In the genomic region with DNA sequence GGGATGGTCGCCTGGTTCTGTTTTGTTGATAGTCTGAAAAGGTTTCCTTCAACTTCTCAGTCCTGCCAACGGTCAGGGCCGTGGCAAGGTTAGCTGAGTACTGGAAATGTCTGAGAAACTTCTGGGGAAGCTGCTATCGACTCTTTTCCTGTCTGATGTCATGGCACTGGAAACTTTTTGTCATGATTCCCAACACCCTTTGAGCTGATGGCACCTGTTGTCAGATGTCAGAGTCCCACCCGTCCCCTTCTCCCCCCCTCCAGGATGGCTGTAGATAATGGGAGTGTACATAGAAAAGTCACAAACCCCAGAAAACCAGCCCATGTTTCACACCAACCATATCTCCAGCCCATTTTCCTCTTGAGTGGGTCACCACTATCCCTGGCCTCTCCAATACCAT, we compare ENCODE assay signal across 24 mouse cellular contexts.
"Had no signal": no experiment of that assay in that cellular context is flagged by ENCODE, and none has a peak within 500 bp of the region (broad histone marks: within the 10 kb centered on the region; RNA-seq: fewer than 3 reads in every experiment).

No protein-coding gene starts in this region.

- H3K4me2 ChIP-seq: hindbrain, embryonic 12.5 days; hindbrain, embryonic 14.5 days; intestine, embryonic 15.5 days; limb, embryonic 12.5 days; liver, embryonic 11.5 days; liver, embryonic 13.5 days; liver, embryonic 15.5 days had no signal

- H3K4me3 ChIP-seq: heart, embryonic 10.5 days; hindbrain, embryonic 10.5 days; hindbrain, embryonic 12.5 days; intestine, embryonic 15.5 days; layer of hippocampus, adult 2 months; left cerebral cortex, adult 2 months; limb, embryonic 10.5 days; limb, embryonic 12.5 days; liver, embryonic 13.5 days; liver, embryonic 15.5 days had no signal

- H3K9ac ChIP-seq: forebrain, postnatal 0 days; hindbrain, embryonic 12.5 days; hindbrain, embryonic 14.5 days; intestine, embryonic 15.5 days; limb, embryonic 12.5 days; liver, embryonic 13.5 days; liver, embryonic 15.5 days had no signal

- DNase-seq: forebrain, postnatal 0 days; gastrocnemius, postnatal 14 days; heart, postnatal 4 days; kidney, adult 18-20 months; kidney, adult 8-10 months; kidney, postnatal 10 days; kidney, postnatal 25 days; kidney, postnatal 4 days; liver; liver, embryonic 13.5 days had no signal

- H3K27ac ChIP-seq: heart, embryonic 10.5 days; hindbrain, embryonic 10.5 days; hindbrain, embryonic 12.5 days; hindbrain, embryonic 14.5 days; intestine, embryonic 15.5 days; layer of hippocampus, adult 2 months; left cerebral cortex, adult 2 months; limb, embryonic 10.5 days; limb, embryonic 12.5 days; liver, embryonic 13.5 days; liver, embryonic 15.5 days had no signal

- H3K4me1 ChIP-seq: hindbrain, embryonic 10.5 days; hindbrain, embryonic 12.5 days; intestine, embryonic 15.5 days; liver, embryonic 13.5 days; liver, embryonic 15.5 days had no signal

- H3K27me3 ChIP-seq: hindbrain, embryonic 12.5 days; intestine, embryonic 15.5 days; limb, embryonic 12.5 days; liver, embryonic 13.5 days; liver, embryonic 15.5 days had no signal

- H3K9me3 ChIP-seq: heart, embryonic 10.5 days; hindbrain, embryonic 10.5 days; hindbrain, embryonic 12.5 days; intestine, embryonic 15.5 days; limb, embryonic 10.5 days; liver, embryonic 13.5 days; liver, embryonic 15.5 days had no signal

- H3K36me3 ChIP-seq: heart, embryonic 10.5 days; hindbrain, embryonic 10.5 days; hindbrain, embryonic 12.5 days; intestine, embryonic 15.5 days; limb, embryonic 10.5 days; limb, embryonic 12.5 days; liver, embryonic 13.5 days; liver, embryonic 15.5 days had no signal

- ATAC-seq: forebrain, postnatal 0 days; hindbrain, embryonic 16.5 days; inflammation-experienced regulatory T-cells, adult 6 months; intestine, embryonic 15.5 days; intestine, postnatal 0 days had no signal
